ENCODE assay signal across 17 mouse cellular contexts in the genomic region with DNA sequence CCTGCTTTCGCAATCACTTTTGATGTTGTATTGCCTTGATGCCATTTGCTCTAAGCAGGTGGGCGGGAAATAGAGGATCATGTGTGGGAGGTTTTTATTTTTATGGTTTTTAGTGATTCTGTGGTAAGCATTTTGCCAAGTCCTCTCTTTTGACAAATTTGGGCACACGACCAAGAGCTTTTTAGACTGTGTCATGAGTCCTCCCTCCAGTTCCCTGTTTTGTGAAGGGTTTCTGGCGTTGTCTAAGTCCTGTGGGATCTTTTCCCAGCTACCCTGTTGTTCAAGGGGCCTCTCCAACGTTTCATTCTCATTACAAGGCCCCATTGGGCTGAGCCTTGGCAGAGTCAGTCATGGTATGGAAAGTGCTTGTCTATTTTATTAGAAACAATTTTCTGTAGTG.
A peak's percentile ranks its signal among the peaks of the same experiment; 100 is the strongest.
DNase-seq lines count a peak whose midpoint lies in the region; ATAC-seq lines count a peak whose summit lies in the region.
"Had no signal": no experiment of that assay in that cellular context is flagged by ENCODE, and none has a peak within 500 bp of the region (broad histone marks: within the 10 kb centered on the region; RNA-seq: fewer than 3 reads in every experiment).

No protein-coding gene starts in this region.

- peak; percentile 61 for DNase-seq in forebrain, embryonic 14.5 days (ENCODE audit: low spot score)
- no peak for DNase-seq in forebrain, embryonic 11.5 days (ENCODE audit: low spot score)
- peak; percentile 7 for DNase-seq in left cerebral cortex, postnatal 4 days
- DNase-seq in left cerebral cortex, postnatal 36 days (ENCODE audit: low spot score in 2 of 2) = no peak
- peak; percentile 38 for DNase-seq in Muller cell, postnatal 12 days (ENCODE audit: inconsistent ontology term)
- peak; percentile 27 for DNase-seq in layer of hippocampus, adult 9-10 months (ENCODE audit: low spot score)
- no peak for DNase-seq in gastrocnemius, postnatal 4 days (ENCODE audit: low spot score in 2 of 2)
- DNase-seq: adrenal gland, postnatal 10 days; gastrocnemius, postnatal 14 days; heart, postnatal 10 days; liver, postnatal 0 days; lung, postnatal 4 days; right cerebral cortex, postnatal 4 days; thymus, adult 2 months had no signal

- ATAC-seq in forebrain, embryonic 14.5 days = peak; percentile 53; the same call in 1 of the 2 replicates
- ATAC-seq in forebrain, embryonic 11.5 days (replicated peaks; ENCODE audit: low FRiP score) = no peak
- ATAC-seq in activated CD4-positive, CD25-positive, alpha-beta regulatory T cell, adult 4 months = no peak
- ATAC-seq: liver, postnatal 0 days had no signal

- no peaks in the 10 kb centered on the region for H3K27me3 ChIP-seq in forebrain, embryonic 14.5 days (replicated peaks; ENCODE audit: control insufficient read depth, insufficient read depth, low read length)
- no peaks in the 10 kb centered on the region for H3K27me3 ChIP-seq in forebrain, embryonic 11.5 days (ENCODE audit: control insufficient read depth, insufficient read depth, low read length)
- H3K27me3 ChIP-seq: limb, embryonic 12.5 days; midbrain, embryonic 12.5 days had no signal

- H3K9me3 ChIP-seq in forebrain, embryonic 14.5 days (replicated peaks; ENCODE audit: control insufficient read depth, low read length) = no peaks in the 10 kb centered on the region
- H3K9me3 ChIP-seq in forebrain, embryonic 11.5 days (ENCODE audit: control insufficient read depth, low read length) = no peaks in the 10 kb centered on the region
- H3K9me3 ChIP-seq: limb, embryonic 12.5 days; midbrain, embryonic 12.5 days had no signal

- no peak overlapping the region for H3K27ac ChIP-seq in forebrain, embryonic 14.5 days (ENCODE audit: low read depth, low read length)
- H3K27ac ChIP-seq in forebrain, embryonic 11.5 days (ENCODE audit: low read depth, low read length) = no peak overlapping the region
- H3K27ac ChIP-seq: limb, embryonic 12.5 days; midbrain, embryonic 12.5 days had no signal

- intact Hi-C loops in left cerebral cortex, postnatal 4 days (cut with DNase I) = no loop called here
- intact Hi-C loops in left cerebral cortex, postnatal 36 days (cut with DNase I) = loop anchor here (10.0 kb wide), 1 partner anchor 271 kb away; no protein-coding TSS in a partner anchor

- WGBS in forebrain, embryonic 14.5 days = 49% methylated on average over 5 of the region's 5 CpGs
- WGBS in forebrain, embryonic 11.5 days = 86% methylated on average over 5 of the region's 5 CpGs

- H3K9ac ChIP-seq in forebrain, embryonic 14.5 days (ENCODE audit: low read length) = no peak overlapping the region
- no peak overlapping the region for H3K9ac ChIP-seq in forebrain, embryonic 11.5 days (ENCODE audit: low read length)
- H3K9ac ChIP-seq: limb, embryonic 12.5 days; liver, postnatal 0 days; midbrain, embryonic 12.5 days had no signal

- H3K4me3 ChIP-seq in forebrain, embryonic 14.5 days (ENCODE audit: low read depth, low read length) = no peak overlapping the region
- no peak overlapping the region for H3K4me3 ChIP-seq in forebrain, embryonic 11.5 days (ENCODE audit: low read depth, low read length)
- H3K4me3 ChIP-seq: limb, embryonic 12.5 days; midbrain, embryonic 12.5 days had no signal

- no peaks in the 10 kb centered on the region for H3K4me1 ChIP-seq in forebrain, embryonic 14.5 days (ENCODE audit: control insufficient read depth, insufficient read depth, low read length)
- H3K4me1 ChIP-seq in forebrain, embryonic 11.5 days (replicated peaks; ENCODE audit: control insufficient read depth, insufficient read depth, low read length) = no peaks in the 10 kb centered on the region
- H3K4me1 ChIP-seq: limb, embryonic 12.5 days; midbrain, embryonic 12.5 days had no signal

- no peaks in the 10 kb centered on the region for H3K36me3 ChIP-seq in forebrain, embryonic 14.5 days (ENCODE audit: control insufficient read depth, insufficient read depth, low read length)
- H3K36me3 ChIP-seq in forebrain, embryonic 11.5 days (ENCODE audit: control insufficient read depth, insufficient read depth, low read length) = no peaks in the 10 kb centered on the region
- H3K36me3 ChIP-seq: limb, embryonic 12.5 days; midbrain, embryonic 12.5 days had no signal

- H3K4me2 ChIP-seq in forebrain, embryonic 14.5 days (ENCODE audit: low read length) = no peak overlapping the region
- H3K4me2 ChIP-seq in forebrain, embryonic 11.5 days (ENCODE audit: low read depth, low read length, severe bottlenecking) = no peak overlapping the region
- H3K4me2 ChIP-seq: limb, embryonic 12.5 days; midbrain, embryonic 12.5 days had no signal

Comparison
In these comparisons a context has a peak if more than half of its experiments do, and no peak if none do; other contexts are left out.
1. DNase-seq: peak in forebrain, embryonic 14.5 days (single experiment), left cerebral cortex, postnatal 4 days (single experiment), Muller cell, postnatal 12 days (single experiment) and layer of hippocampus, adult 9-10 months (single experiment); none in forebrain, embryonic 11.5 days (single experiment), left cerebral cortex, postnatal 36 days (0 of 2) and gastrocnemius, postnatal 4 days (0 of 2).